Mouse (Mus musculus): ENCODE measurements around the gene Gtf3a. TPM values are rescaled to one million over a fixed set of nuclear protein-coding genes. Genes with fewer than 3 reads are reported as not detected.
"Not testable (repeated sequence)": the region's sequence is repeated elsewhere in the genome, so short reads cannot be mapped to it uniquely, and the experiment has no call there.

Gene Gtf3a
- total and polyA plus RNA-seq, 2 experiments = 12.2 to 15.3 TPM

DNA sequence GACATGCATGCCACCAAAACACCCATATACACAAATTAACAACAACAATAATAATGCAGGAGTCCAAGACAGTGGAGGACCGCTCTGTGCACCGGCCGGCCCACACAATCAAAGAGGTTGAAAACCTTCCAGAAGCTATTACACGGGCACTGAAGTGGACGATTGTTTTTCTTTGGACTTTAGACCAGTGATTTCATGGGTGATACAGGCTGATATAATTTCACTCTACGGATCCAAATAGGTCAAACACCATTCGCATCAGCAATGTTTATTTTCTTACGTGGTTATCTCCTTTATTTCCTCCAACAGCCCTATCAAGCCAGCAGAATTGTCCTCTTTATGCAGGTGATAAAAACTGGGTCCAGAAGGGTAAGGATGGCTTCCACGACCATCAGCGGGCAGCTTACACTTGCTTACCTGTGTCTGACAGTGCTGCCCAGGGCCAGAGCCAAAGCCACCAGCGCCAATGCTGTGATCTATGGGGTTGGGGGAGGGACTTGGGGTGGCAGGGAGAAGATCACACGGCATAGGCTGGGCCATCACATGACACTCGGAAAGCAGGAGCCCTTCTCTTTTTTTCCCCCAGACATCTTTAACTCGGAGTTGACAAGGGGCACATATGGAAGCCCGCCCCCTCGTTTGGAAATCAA lies 16.4 kb upstream of the Gtf3a start:
- TF ChIP-seq POLR2A (IDR thresholded peaks at IDR 0.05; ENCODE audit: extremely low read depth, insufficient read depth, low read length) = no peak
- no peak for TF ChIP-seq CTCF (IDR thresholded peaks at IDR 0.05; ENCODE audit: low read depth, low read length)
- Histone ChIP-seq H3K27me3 (ENCODE audit: control insufficient read depth, insufficient read depth, low read length) (peaks cover 8% of the 10 kb centered on the region; the same call in 1 of the 2 replicates), H3K4me3 (ENCODE audit: insufficient read depth, low read depth, low read length) (no peak overlapping the region), H3K79me2 (ENCODE audit: control insufficient read depth, insufficient read depth, low read length) (no peaks in the 10 kb centered on the region), H3K36me3 (ENCODE audit: control insufficient read depth, insufficient read depth, low read length) (no peaks in the 10 kb centered on the region), H3K9ac (ENCODE audit: low read depth, low read length) (no peak overlapping the region), H3K27ac (replicated peaks; ENCODE audit: insufficient read depth, low read depth, low read length) (no peak overlapping the region), H3K4me1 (ENCODE audit: control insufficient read depth, insufficient read depth, low read length) (peaks cover 5% of the 10 kb centered on the region)
- DNase-seq (ENCODE audit: extremely low read depth, low read depth, low spot score) = peak; percentile 85
- WGBS = 28% methylated on average over 16 of the region's 16 CpGs

DNA sequence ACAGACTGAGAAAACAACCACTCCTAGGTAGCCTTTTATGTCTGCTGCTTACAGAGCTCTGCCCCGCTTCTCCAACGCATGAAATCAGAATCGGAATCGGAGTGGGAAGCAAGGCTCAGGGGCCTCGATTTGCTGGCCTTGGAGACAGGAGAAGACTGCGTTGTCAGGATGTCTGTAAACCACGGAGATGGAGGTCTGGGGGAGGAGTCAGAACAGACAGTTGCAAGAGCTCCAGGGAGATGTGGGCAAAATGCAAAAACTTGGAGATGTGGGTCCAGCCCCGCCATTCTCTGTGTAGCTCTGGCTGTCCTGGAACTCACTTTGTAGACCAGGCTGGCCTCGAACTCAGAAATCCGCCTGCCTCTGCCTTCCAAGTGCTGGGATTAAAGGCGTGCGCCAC lies 15.0 kb upstream of the Gtf3a start:
- Histone ChIP-seq H3K27ac (replicated peaks; ENCODE audit: insufficient read depth, low read depth, low read length) (no peak overlapping the region), H3K9ac (ENCODE audit: low read depth, low read length) (no peak overlapping the region), H3K4me3 (ENCODE audit: insufficient read depth, low read depth, low read length) (no peak overlapping the region), H3K36me3 (ENCODE audit: control insufficient read depth, insufficient read depth, low read length) (no peaks in the 10 kb centered on the region), H3K79me2 (ENCODE audit: control insufficient read depth, insufficient read depth, low read length) (no peaks in the 10 kb centered on the region), H3K27me3 (ENCODE audit: control insufficient read depth, insufficient read depth, low read length) (peaks cover 13% of the 10 kb centered on the region; the same call in 1 of the 2 replicates), H3K4me1 (ENCODE audit: control insufficient read depth, insufficient read depth, low read length) (peaks cover 5% of the 10 kb centered on the region)
- DNase-seq (ENCODE audit: extremely low read depth, low read depth, low spot score) = no peak
- TF ChIP-seq CTCF (IDR thresholded peaks at IDR 0.05; ENCODE audit: low read depth, low read length) = no peak
- no peak for TF ChIP-seq POLR2A (IDR thresholded peaks at IDR 0.05; ENCODE audit: extremely low read depth, insufficient read depth, low read length)
- 83% methylated on average over 12 of the region's 12 CpGs for WGBS

- no peak overlapping the region for H3K27ac ChIP-seq (replicated peaks; ENCODE audit: insufficient read depth, low read depth, low read length)
- TF ChIP-seq POLR2A (IDR thresholded peaks at IDR 0.05; ENCODE audit: extremely low read depth, insufficient read depth, low read length) (no peak), CTCF (IDR thresholded peaks at IDR 0.05; ENCODE audit: low read depth, low read length) (no peak)
- DNase-seq (ENCODE audit: extremely low read depth, low read depth, low spot score) = no peak
- H3K9ac ChIP-seq (ENCODE audit: low read depth, low read length) = no peak overlapping the region
- H3K27me3 ChIP-seq (ENCODE audit: control insufficient read depth, insufficient read depth, low read length) = peaks cover 8% of the 10 kb centered on the region; the same call in 1 of the 2 replicates
- no peaks in the 10 kb centered on the region for H3K36me3 ChIP-seq (ENCODE audit: control insufficient read depth, insufficient read depth, low read length)
- H3K4me1 ChIP-seq (ENCODE audit: control insufficient read depth, insufficient read depth, low read length) = no peaks in the 10 kb centered on the region
- no peak overlapping the region for H3K4me3 ChIP-seq (ENCODE audit: insufficient read depth, low read depth, low read length)
- WGBS = 64% methylated on average over 32 of the region's 32 CpGs
- no peaks in the 10 kb centered on the region for H3K79me2 ChIP-seq (ENCODE audit: control insufficient read depth, insufficient read depth, low read length)
Measured at GRCm38 (mm10) chr5:146937541-146938503, 10.6 kb upstream of the Gtf3a start.

DNA sequence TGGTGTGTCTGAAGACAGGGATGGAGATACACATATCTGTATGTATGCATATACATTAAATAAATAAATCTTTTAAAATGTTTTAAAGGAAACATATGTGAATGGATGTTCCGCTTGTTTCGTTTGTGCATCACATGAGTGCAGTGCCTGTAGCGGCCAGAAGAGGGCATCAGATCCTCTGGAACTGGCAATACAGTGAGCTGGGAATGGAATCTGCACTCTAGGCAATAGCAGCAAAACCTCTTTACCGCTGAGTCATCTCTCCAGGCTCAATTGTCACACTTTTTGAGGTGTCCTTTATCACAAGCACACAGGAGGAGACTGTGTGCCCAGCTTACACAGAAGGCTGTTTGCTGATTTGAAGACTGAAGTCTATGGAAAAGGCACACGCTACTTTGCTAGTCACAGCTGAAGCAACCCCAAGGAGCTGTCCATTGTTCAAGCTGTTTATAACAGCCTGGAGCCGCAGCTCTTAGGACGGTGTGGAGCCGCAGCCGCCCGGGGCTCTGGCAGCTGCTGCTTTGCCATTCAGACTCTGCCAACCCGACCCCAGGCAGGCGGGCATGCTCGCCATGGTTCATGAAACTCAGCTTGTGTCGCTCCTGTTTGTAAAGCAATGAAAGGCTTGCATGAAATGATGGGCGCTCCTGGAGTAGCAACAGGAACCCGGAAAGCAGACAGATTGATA lies 9.2 kb upstream of the Gtf3a start:
- no peaks in the 10 kb centered on the region for H3K79me2 ChIP-seq (ENCODE audit: control insufficient read depth, insufficient read depth, low read length)
- no peaks in the 10 kb centered on the region for H3K4me1 ChIP-seq (ENCODE audit: control insufficient read depth, insufficient read depth, low read length)
- no peak for DNase-seq (ENCODE audit: extremely low read depth, low read depth, low spot score)
- 88% methylated on average over 16 of the region's 16 CpGs for WGBS
- no peaks in the 10 kb centered on the region for H3K36me3 ChIP-seq (ENCODE audit: control insufficient read depth, insufficient read depth, low read length)
- TF ChIP-seq POLR2A (IDR thresholded peaks at IDR 0.05; ENCODE audit: extremely low read depth, insufficient read depth, low read length) (no peak), CTCF (IDR thresholded peaks at IDR 0.05; ENCODE audit: low read depth, low read length) (peak; percentile 17; the same call in 1 of the 2 replicates)
- 0 out of 2 replicates have a peak, but pooled peaks cover 6% of the 10 kb centered on the region for H3K27me3 ChIP-seq (ENCODE audit: control insufficient read depth, insufficient read depth, low read length)
- H3K9ac ChIP-seq (ENCODE audit: low read depth, low read length) = no peak overlapping the region
- no peak overlapping the region for H3K27ac ChIP-seq (replicated peaks; ENCODE audit: insufficient read depth, low read depth, low read length)
- no peak overlapping the region for H3K4me3 ChIP-seq (ENCODE audit: insufficient read depth, low read depth, low read length)

GRCm38 (mm10) chr5:146940219-146940618 lies 8.2 kb upstream of the Gtf3a start:
- Histone ChIP-seq H3K79me2 (ENCODE audit: control insufficient read depth, insufficient read depth, low read length) (no peaks in the 10 kb centered on the region), H3K27ac (replicated peaks; ENCODE audit: insufficient read depth, low read depth, low read length) (no peak overlapping the region), H3K27me3 (ENCODE audit: control insufficient read depth, insufficient read depth, low read length) (0 out of 2 replicates have a peak, but pooled peaks cover 6% of the 10 kb centered on the region), H3K9ac (ENCODE audit: low read depth, low read length) (no peak overlapping the region), H3K4me1 (ENCODE audit: control insufficient read depth, insufficient read depth, low read length) (no peaks in the 10 kb centered on the region), H3K36me3 (ENCODE audit: control insufficient read depth, insufficient read depth, low read length) (no peaks in the 10 kb centered on the region), H3K4me3 (ENCODE audit: insufficient read depth, low read depth, low read length) (no peak overlapping the region)
- peak; percentile 52 for DNase-seq (ENCODE audit: extremely low read depth, low read depth, low spot score)
- WGBS = 28% methylated on average over 7 of the region's 7 CpGs
- no peak for TF ChIP-seq POLR2A (IDR thresholded peaks at IDR 0.05; ENCODE audit: extremely low read depth, insufficient read depth, low read length)
- TF ChIP-seq CTCF (IDR thresholded peaks at IDR 0.05; ENCODE audit: low read depth, low read length) = peak; percentile 56

- not testable (repeated sequence) for H3K27ac ChIP-seq (replicated peaks; ENCODE audit: insufficient read depth, low read depth, low read length); H3K79me2 ChIP-seq (ENCODE audit: control insufficient read depth, insufficient read depth, low read length); H3K27me3 ChIP-seq (ENCODE audit: control insufficient read depth, insufficient read depth, low read length); H3K9ac ChIP-seq (ENCODE audit: low read depth, low read length); H3K4me1 ChIP-seq (ENCODE audit: control insufficient read depth, insufficient read depth, low read length); DNase-seq (ENCODE audit: extremely low read depth, low read depth, low spot score); H3K36me3 ChIP-seq (ENCODE audit: control insufficient read depth, insufficient read depth, low read length); H3K4me3 ChIP-seq (ENCODE audit: insufficient read depth, low read depth, low read length)
- WGBS = 2% methylated on average over 2 of the region's 2 CpGs
Measured at GRCm38 (mm10) chr5:146941939-146942338, 6.5 kb upstream of the Gtf3a start.

Data from liver, adult 2 months (tissue).